Mouse (Mus musculus) brain, embryonic 14.5 days (tissue): ENCODE measurements around the gene Lrsam1. TPM values are rescaled to one million over a fixed set of nuclear protein-coding genes. Genes with fewer than 3 reads are reported as not detected.
A peak's percentile ranks its signal among the peaks of the same experiment; 100 is the strongest.

Source experiments
- DNase-seq: peaks from one replicate; pipeline ENCODE4 v3.0.0-alpha.2; 2011; ENCODE audit warnings: low read depth
- CTCF ChIP-seq: fragments of 200-500 bp; IDR thresholded peaks from 2 replicates; pipeline ENCODE4 v1.5.1; 2012; ENCODE audit warnings: inconsistent platforms, mild to moderate bottlenecking, moderate library complexity, borderline replicate concordance; ENCODE audit not compliant: insufficient read depth, insufficient read length; ENCODE audit errors: extremely low read depth
- POLR2A ChIP-seq: fragments of 200-500 bp; IDR thresholded peaks from 2 replicates; pipeline ENCODE4 v1.6.1; 2012; ENCODE audit warnings: mild to moderate bottlenecking, inconsistent platforms, borderline replicate concordance; ENCODE audit not compliant: poor library complexity, insufficient read depth, insufficient read length, severe bottlenecking; ENCODE audit errors: extremely low read depth
- polyA plus RNA-seq: library from polyadenylated mRNA; depleted of rRNA; stranded (reverse); fragments of >200 nt; gene quantifications from 2 replicates; pipeline ENCODE4 v1.2.3, GENCODE M21; 2012

Gene Lrsam1
- polyA plus RNA-seq, 1 experiment = 31.8 TPM

GRCm38 (mm10) chr2:32921235-32921634 is 40.2 kb downstream of the Lrsam1 start:
- TF ChIP-seq CTCF (no peak), POLR2A (no peak)
- no peak for DNase-seq

- no peak for DNase-seq
- no peak for TF ChIP-seq CTCF
- no peak for TF ChIP-seq POLR2A
These were observed 43.0 kb downstream of the Lrsam1 start for GRCm38 (mm10) chr2:32918391-32918790.

- TF ChIP-seq CTCF (no peak), POLR2A (no peak)
- DNase-seq = no peak
These were observed 43.9 kb downstream of the Lrsam1 start for GRCm38 (mm10) chr2:32917526-32917925.

GRCm38 (mm10) chr2:32914896-32915295 is 46.5 kb downstream of the Lrsam1 start:
- no peak for TF ChIP-seq CTCF
- no peak for TF ChIP-seq POLR2A
- DNase-seq = peak; percentile 42

GRCm38 (mm10) chr2:32914362-32914761 is 47.1 kb downstream of the Lrsam1 start:
- TF ChIP-seq POLR2A (no peak), CTCF (no peak)
- DNase-seq = no peak

- DNase-seq = peak; percentile 95
- peak; percentile 100 for TF ChIP-seq CTCF
- no peak for TF ChIP-seq POLR2A
These were observed 49.1 kb downstream of the Lrsam1 start for GRCm38 (mm10) chr2:32912210-32912804.

- no peak for TF ChIP-seq CTCF
- peak; percentile 31 for DNase-seq
These were observed 49.7 kb downstream of the Lrsam1 start for GRCm38 (mm10) chr2:32911639-32912182.

GRCm38 (mm10) chr2:32908796-32909195 is 52.6 kb downstream of the Lrsam1 start:
- peak; percentile 31 for DNase-seq

GRCm38 (mm10) chr2:32908272-32908671 is 53.1 kb downstream of the Lrsam1 start:
- no peak for TF ChIP-seq CTCF
- TF ChIP-seq POLR2A = no peak
- DNase-seq = peak; percentile 88

More at GRCm38 (mm10) chr2:32908796-32909195, 52.6 kb downstream of the Lrsam1 start:
- TF ChIP-seq POLR2A = no peak
- TF ChIP-seq CTCF = no peak

- DNase-seq = no peak
- TF ChIP-seq POLR2A (no peak), CTCF (no peak)
These were observed 54.0 kb downstream of the Lrsam1 start for GRCm38 (mm10) chr2:32907442-32907841.

- DNase-seq = no peak
- TF ChIP-seq POLR2A (no peak), CTCF (no peak)
These were observed 56.1 kb downstream of the Lrsam1 start for GRCm38 (mm10) chr2:32905297-32905696.

GRCm38 (mm10) chr2:32904637-32905036 is 56.8 kb downstream of the Lrsam1 start:
- TF ChIP-seq POLR2A = no peak
- TF ChIP-seq CTCF = no peak
- no peak for DNase-seq

GRCm38 (mm10) chr2:32903470-32903869 is 57.9 kb downstream of the Lrsam1 start:
- DNase-seq = no peak
- TF ChIP-seq POLR2A = no peak

GRCm38 (mm10) chr2:32902126-32902525 is 59.3 kb downstream of the Lrsam1 start:
- no peak for DNase-seq

More at GRCm38 (mm10) chr2:32902126-32902525, 59.3 kb downstream of the Lrsam1 start:
- TF ChIP-seq POLR2A (no peak), CTCF (no peak)
